Mouse (Mus musculus): Measurements from ENCODE around the gene Kmt2e.

GRCm38 (mm10) chr5:23410718-23411101 is 23.5 kb upstream of the Kmt2e start:
- TF ChIP-seq RAD21 (IDR thresholded peaks at IDR 0.05; ENCODE audit: low read depth, low read length) = no peak
- no peak for TF ChIP-seq TAL1 (IDR thresholded peaks at IDR 0.05; ENCODE audit: low read length)
- TF ChIP-seq SIN3A (IDR thresholded peaks at IDR 0.05; ENCODE audit: low read length) = no peak
- TF ChIP-seq CTCF (IDR thresholded peaks at IDR 0.05 in 2 of 3, conservative IDR thresholded peaks at IDR 0.05 in 1 of 3; ENCODE audit: control insufficient read depth in 1 of 3, insufficient read depth in 1 of 3, low read depth in 2 of 3, low read length in 3 of 3, poor library complexity in 1 of 3, severe bottlenecking in 1 of 3) = no peak
- TF ChIP-seq NELFE (IDR thresholded peaks at IDR 0.05; ENCODE audit: low read depth, low read length) = no peak
